Mouse (Mus musculus) heart, postnatal 0 days (tissue): ENCODE data around the gene Fzd5. TPM values are rescaled to one million over a fixed set of nuclear protein-coding genes. Genes with fewer than 3 reads are reported as not detected.
A peak's percentile ranks its signal among the peaks of the same experiment; 100 is the strongest.

Experiments used
- ATAC-seq: fragments of 200-750 bp; cut with Nextera tagmentation; 2 replicates; pipeline ENCODE4 v1.8.0; 2017; ENCODE audit warnings: low read depth, moderate number of reproducible peaks, moderate library complexity; ENCODE audit not compliant: insufficient read depth
- DNase-seq: peaks from one replicate; pipeline ENCODE4 v3.0.0-alpha.2; 2016; ENCODE audit warnings: low spot score
- H3K27ac ChIP-seq: fragments of 300-500 bp; sonication (generic); 2 replicates; pipeline ENCODE4 v1.5.1; 2014; ENCODE audit warnings: low read depth, mild to moderate bottlenecking
- H3K27me3 ChIP-seq: fragments of 300-500 bp; sonication (generic); 2 replicates; pipeline ENCODE4 v1.6.1; 2014; ENCODE audit warnings: low read length, mixed read lengths; ENCODE audit not compliant: control insufficient read depth, insufficient read depth
- H3K36me3 ChIP-seq: fragments of 300-500 bp; sonication (generic); replicated peaks from 2 replicates; pipeline ENCODE4 v1.6.1; 2014; ENCODE audit warnings: low read length, mixed read lengths; ENCODE audit not compliant: control insufficient read depth, insufficient read depth
- H3K4me1 ChIP-seq: fragments of 300-500 bp; sonication (generic); 2 replicates; pipeline ENCODE4 v1.6.1; 2014; ENCODE audit warnings: antibody characterized with exemption; ENCODE audit not compliant: control insufficient read depth, insufficient read depth
- H3K4me2 ChIP-seq: fragments of 300-500 bp; sonication (generic); 2 replicates; pipeline ENCODE4 v1.6.1; 2014; ENCODE audit warnings: low read depth, mild to moderate bottlenecking, low read length, moderate library complexity
- H3K4me3 ChIP-seq: fragments of 300-500 bp; sonication (generic); 2 replicates; pipeline ENCODE4 v1.5.1; 2014; ENCODE audit warnings: low read depth, low read length
- H3K9ac ChIP-seq: fragments of 300-500 bp; sonication (generic); replicated peaks from 2 replicates; pipeline ENCODE4 v1.6.1; 2014; ENCODE audit warnings: low read depth, low read length, mixed read lengths
- H3K9me3 ChIP-seq: fragments of 300-500 bp; sonication (generic); replicated peaks from 2 replicates; pipeline ENCODE4 v1.6.1; 2016; ENCODE audit warnings: low read length; ENCODE audit not compliant: control insufficient read depth
- CTCF ChIP-seq: IDR thresholded peaks from 2 replicates; pipeline ENCODE4 v1.5.1; 2016; ENCODE audit warnings: antibody characterized with exemption, control low read depth, low read depth
- EP300 ChIP-seq: IDR thresholded peaks from 2 replicates; pipeline ENCODE4 v1.6.1; 2016; ENCODE audit warnings: antibody characterized with exemption, low read depth
- WGBS: fragments of 180-500 bp; shearing (Covaris S2); extraction: QIAGEN DNeasy Blood & Tissue Kit; methylation state at CpG from one replicate; pipeline ENCODE4 v1.1.7; 2014; 5-methylcytosine and 5-hydroxymethylcytosine counted together
- polyA plus RNA-seq: library from polyadenylated mRNA; unstranded; fragments of >200 nt; fragmentation: Nextera tagmentation; extraction: Ambion mirVana; gene quantifications from 2 replicates; pipeline ENCODE4 v1.2.1, GENCODE M21; 2015
- total RNA-seq: library from RNA; depleted of rRNA; stranded (reverse); fragments of >200 nt; gene quantifications from 2 replicates; pipeline ENCODE4 v1.2.3, GENCODE M21; 2014; ENCODE audit warnings: low replicate concordance

The Fzd5 gene
- total and polyA plus RNA-seq, 2 experiments from 2014 or later: 1.4 to 6.0 TPM

GRCm38 (mm10) chr1:64736681-64737501, 660 bp downstream of the Fzd5 start:
- peak overlapping the region; percentile 87 for H3K27ac ChIP-seq
- peaks cover 29% of the 10 kb centered on the region for H3K4me1 ChIP-seq
- H3K27me3 ChIP-seq: no peaks in the 10 kb centered on the region
- DNase-seq (peak; percentile 17), ATAC-seq (no peak)
- peak overlapping the region; percentile 78 for H3K9ac ChIP-seq
- H3K4me2 ChIP-seq: peak overlapping the region; percentile 81
- H3K9me3 ChIP-seq: no peaks in the 10 kb centered on the region
- H3K4me3 ChIP-seq: peak overlapping the region; percentile 72
- TF ChIP-seq EP300 (no peak), CTCF (no peak)
- 0 out of 2 replicates have a peak, but pooled peaks cover 3% of the 10 kb centered on the region for H3K36me3 ChIP-seq
- under 1% methylated on average over 54 of the region's 56 CpGs for WGBS

- no peaks in the 10 kb centered on the region for H3K27me3 ChIP-seq
- H3K36me3 ChIP-seq: 0 out of 2 replicates have a peak, but pooled peaks cover 3% of the 10 kb centered on the region
- peak overlapping the region; percentile 78 for H3K9ac ChIP-seq
- no peaks in the 10 kb centered on the region for H3K9me3 ChIP-seq
- TF ChIP-seq CTCF (peak; percentile 34), EP300 (no peak)
- DNase-seq (peak; percentile 31), ATAC-seq (no peak)
- peaks cover 29% of the 10 kb centered on the region for H3K4me1 ChIP-seq
- WGBS: 8% methylated on average over 75 of the region's 75 CpGs
- H3K27ac ChIP-seq: peak overlapping the region; percentile 87; the same call in 1 of the 2 replicates
- peak overlapping the region; percentile 81 for H3K4me2 ChIP-seq
- H3K4me3 ChIP-seq: peak overlapping the region; percentile 72
Observed at GRCm38 (mm10) chr1:64735781-64736680, 1.5 kb downstream of the Fzd5 start.

GRCm38 (mm10) chr1:64734771-64735750, 2.5 kb downstream of the Fzd5 start:
- Histone ChIP-seq H3K9me3 (no peaks in the 10 kb centered on the region), H3K4me1 (peaks cover 29% of the 10 kb centered on the region), H3K36me3 (peaks cover 3% of the 10 kb centered on the region; the same call in 1 of the 2 replicates), H3K27me3 (no peaks in the 10 kb centered on the region), H3K4me3 (peak overlapping the region; percentile 72), H3K4me2 (peak overlapping the region; percentile 81), H3K27ac (no peak overlapping the region), H3K9ac (peak overlapping the region; percentile 47)
- no peak for TF ChIP-seq EP300
- peak; percentile 30 for TF ChIP-seq CTCF
- WGBS: 47% methylated on average over 58 of the region's 58 CpGs
- DNase-seq (peak; percentile 43), ATAC-seq (no peak)

GRCm38 (mm10) chr1:64733453-64734245, 3.9 kb downstream of the Fzd5 start:
- no peaks in the 10 kb centered on the region for H3K9me3 ChIP-seq
- H3K4me3 ChIP-seq: no peak overlapping the region
- H3K27me3 ChIP-seq: no peaks in the 10 kb centered on the region
- no peak overlapping the region for H3K27ac ChIP-seq
- peaks cover 29% of the 10 kb centered on the region for H3K4me1 ChIP-seq
- no peak overlapping the region for H3K9ac ChIP-seq
- WGBS: 77% methylated on average over 11 of the region's 11 CpGs
- TF ChIP-seq CTCF (no peak), EP300 (no peak)
- ATAC-seq: no peak
- DNase-seq: no peak
- H3K4me2 ChIP-seq: no peak overlapping the region
- peaks cover 3% of the 10 kb centered on the region; the same call in 1 of the 2 replicates for H3K36me3 ChIP-seq
